Mouse (Mus musculus) adrenal gland, postnatal 14 days (tissue): ENCODE data around the gene Fgd6. TPM values are rescaled to one million over a fixed set of nuclear protein-coding genes. Genes with fewer than 3 reads are reported as not detected.
A peak's percentile ranks its signal among the peaks of the same experiment; 100 is the strongest.

Source experiments
- DNase-seq: peaks from one replicate; pipeline ENCODE4 v3.0.0; 2021; ENCODE audit warnings: mixed read lengths
- total RNA-seq: library from RNA; stranded (reverse); gene quantifications from 2 replicates; pipeline ENCODE4 v1.2.3, GENCODE M21; 2021

The Fgd6 gene
- total RNA-seq, 1 experiment from 2014 or later: 9.2 TPM

DNA sequence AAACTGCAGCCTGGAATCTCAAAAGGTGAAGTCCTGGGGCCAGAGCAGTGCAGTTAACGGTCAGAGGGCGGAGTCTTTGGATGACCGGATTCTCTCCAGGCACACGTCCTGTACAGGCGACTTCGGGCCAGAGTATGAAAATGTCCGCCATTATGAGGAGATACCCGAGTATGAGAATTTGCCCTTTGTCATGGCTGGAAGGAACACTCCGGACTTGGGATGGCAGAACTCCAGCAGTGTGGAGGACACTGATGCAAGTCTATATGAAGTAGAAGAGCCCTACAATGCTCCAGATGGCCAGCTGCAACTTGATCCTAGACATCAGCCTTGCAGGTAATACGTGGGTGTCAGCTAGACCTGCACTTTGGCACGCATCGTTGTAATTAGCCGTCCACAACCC is 9.5 kb downstream of the Fgd6 start:
- DNase-seq: no peak

- no peak for DNase-seq
These were observed 11.2 kb downstream of the Fgd6 start for GRCm38 (mm10) chr10:94047024-94047423.

GRCm38 (mm10) chr10:94047845-94048559 is 12.2 kb downstream of the Fgd6 start:
- DNase-seq: no peak

GRCm38 (mm10) chr10:94049121-94049520 is 13.3 kb downstream of the Fgd6 start:
- DNase-seq: no peak

GRCm38 (mm10) chr10:94050736-94051135 is 14.9 kb downstream of the Fgd6 start:
- no peak for DNase-seq

DNA sequence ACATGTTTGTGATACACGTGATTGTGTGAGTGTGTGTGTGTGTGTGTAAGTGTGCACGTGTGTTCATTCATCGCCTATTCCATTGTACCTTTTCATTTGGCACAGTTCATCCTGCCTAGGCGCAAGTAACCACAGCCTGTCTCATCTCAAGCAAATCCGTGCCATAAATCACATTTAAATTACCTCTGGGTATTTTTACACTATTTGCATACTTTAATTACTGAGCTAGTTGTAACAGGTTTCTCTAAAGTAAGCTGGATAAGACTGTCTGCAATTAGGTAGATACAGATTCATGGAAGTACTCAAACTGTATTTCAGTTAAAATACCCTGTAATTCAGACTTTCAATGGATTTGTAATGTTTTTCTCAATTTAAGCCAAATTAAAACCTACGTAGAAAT is 20.7 kb downstream of the Fgd6 start:
- no peak for DNase-seq

DNA sequence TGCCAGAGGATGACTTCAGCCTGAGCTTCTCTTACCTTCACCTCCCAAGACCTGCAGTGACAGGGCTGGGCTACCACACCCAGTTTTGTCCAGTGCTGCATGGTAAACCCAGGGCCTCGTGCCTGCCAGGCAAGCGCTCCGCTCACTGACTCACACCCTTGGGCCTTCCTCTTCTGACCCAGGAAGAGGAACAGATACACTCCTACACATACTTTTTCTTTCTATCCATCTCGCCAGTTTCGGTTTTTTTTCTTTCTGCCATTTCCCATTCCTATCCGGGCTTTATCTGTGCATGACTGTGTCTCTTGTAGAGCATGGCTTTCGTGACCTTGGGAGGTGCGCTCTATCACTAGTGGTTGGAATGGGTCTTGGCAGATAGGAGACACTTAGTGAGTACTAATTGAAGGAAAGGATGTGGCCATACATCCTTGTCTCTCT is 23.8 kb downstream of the Fgd6 start:
- no peak for DNase-seq

DNA sequence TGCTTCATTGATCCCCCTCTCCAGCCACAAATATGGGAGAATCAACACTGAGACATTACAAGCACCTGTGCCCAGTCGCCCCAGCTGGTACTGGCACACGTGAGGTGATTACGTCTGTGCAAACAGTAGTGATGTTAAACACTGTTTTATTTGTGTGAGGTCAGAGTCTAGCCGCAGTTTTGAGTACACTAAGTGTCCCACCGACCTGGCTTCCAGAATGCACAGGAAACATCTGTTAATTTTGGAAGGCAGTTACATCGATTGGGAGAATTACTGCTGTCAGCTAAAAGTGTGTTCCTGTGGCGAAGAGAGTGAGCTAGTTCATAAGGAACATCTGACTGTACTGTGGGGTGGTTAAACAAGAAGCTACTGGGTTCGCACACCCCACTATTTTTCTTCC is 24.4 kb downstream of the Fgd6 start:
- DNase-seq: no peak

- DNase-seq: no peak
These were observed 26.6 kb downstream of the Fgd6 start for GRCm38 (mm10) chr10:94062357-94062756.

GRCm38 (mm10) chr10:94066896-94067295 is 31.1 kb downstream of the Fgd6 start:
- DNase-seq: no peak

DNA sequence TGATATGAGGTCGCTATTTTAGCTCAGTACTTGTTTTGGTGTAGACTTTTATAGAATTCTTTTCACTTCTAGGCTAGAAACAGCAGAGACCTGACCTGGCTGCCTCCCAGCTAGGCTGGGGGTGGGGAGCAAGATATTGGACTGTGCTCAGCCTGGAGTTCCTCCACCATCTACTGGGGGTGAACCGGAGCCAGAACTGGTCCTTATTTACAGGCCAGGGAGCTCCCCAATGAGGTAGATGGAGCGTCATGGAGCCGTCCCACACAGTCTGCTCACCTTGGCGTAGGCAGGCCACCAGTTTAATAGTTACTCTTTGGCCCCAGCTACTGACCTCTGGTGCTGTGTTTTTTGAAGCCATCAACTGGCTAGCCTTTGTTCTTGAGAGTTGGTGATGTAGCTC is 32.9 kb downstream of the Fgd6 start:
- DNase-seq: peak; percentile 20

DNA sequence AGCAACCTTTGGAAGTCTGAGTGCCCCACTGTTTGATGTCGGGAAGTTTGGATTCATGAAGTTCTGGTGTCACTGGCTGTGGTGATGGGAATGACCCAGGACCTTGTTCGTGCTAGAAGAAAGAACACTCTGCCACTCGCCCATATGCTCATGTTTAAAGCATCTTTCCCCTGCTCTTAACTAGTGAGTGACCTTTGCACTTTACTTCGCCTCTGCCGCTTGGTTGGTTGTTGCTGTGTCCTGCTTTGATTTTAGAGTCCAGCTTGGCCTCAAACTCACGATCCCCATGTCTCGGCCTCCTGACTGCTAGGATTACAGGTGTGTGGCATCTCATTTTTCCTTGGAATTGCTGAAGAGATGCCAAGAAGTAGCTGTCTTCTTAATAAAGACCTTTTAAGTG is 35.8 kb downstream of the Fgd6 start:
- no peak for DNase-seq

- DNase-seq: peak; percentile 41
These were observed 36.6 kb downstream of the Fgd6 start for GRCm38 (mm10) chr10:94072261-94072915.

DNA sequence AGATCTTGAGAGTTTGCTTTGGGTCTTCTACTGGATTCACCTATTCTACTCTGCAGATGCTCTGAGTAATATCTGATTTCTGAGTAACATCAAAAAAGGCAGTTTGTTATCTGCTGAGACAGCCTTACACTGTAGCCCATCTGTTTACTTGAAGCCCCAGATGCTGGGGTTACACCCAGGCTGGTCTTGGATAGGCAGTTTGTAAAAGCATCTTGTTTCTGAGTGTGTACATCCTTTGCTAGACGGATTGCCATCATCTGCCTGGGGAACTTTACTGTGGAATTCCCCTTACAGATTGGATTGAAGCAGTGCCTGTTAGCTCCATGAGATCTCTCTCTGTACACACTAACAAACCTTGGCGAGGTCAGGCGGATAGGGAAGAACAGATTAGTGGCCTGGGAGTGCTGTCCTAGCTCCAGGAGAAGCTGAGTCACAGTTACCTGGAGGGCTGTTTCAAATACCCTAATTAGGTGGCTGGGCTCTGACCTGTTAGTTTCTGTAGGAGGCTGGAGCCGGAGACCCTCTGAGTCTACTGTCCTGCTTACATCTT is 37.2 kb downstream of the Fgd6 start:
- DNase-seq: no peak

- DNase-seq: no peak
These were observed 41.4 kb downstream of the Fgd6 start for GRCm38 (mm10) chr10:94076966-94077825.

DNA sequence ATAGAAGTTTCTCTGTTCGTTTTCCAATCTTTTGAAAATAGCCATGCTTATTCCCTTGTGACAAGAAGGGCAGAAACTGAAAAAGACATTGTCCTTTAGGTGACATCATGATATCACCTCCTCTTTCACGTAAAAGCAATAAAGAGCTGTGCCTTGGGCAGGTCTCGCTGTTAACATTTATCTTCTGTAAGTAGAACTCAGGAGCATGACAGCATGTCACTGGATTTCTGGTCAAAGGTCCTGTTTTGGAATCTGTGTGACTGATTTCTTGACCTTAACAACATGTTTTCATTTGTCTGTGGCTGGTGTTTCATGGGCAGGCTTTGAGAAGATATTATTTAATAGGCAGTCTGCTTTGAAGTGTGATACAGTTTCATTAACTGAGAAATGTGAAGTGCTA is 44.9 kb downstream of the Fgd6 start:
- no peak for DNase-seq

DNA sequence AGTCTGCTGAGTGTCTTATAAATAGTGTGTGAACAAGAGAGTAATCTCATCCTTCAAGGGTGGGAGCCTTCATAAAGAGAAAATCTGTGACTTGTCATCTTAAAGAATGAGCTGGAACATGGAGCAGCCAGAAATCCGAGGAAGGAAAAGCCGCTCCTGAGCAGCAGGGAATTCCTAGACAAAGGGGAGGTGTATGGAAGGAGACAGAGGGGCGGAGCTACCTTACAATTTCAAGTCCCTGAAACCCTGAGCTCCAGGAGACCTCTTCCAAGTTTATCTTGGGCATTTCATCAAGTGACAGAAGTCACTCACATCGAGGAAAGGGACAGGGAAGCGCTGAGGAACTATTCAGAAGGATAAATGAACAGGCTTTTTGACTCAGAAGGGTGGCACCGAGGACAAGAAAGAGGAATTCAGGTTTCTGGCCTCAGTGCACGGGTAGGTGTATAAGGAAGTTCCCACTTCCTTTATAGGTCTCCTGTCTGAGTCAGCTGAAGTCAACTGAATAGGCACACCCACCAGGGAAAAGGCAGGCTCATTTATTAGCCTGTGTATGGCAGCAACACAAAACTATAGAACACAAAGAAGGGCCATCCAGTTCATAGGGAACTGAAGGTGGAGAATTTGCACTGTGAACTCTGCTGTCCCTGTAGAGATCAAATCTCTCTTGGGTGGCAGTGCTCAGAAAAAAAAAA is 46.4 kb downstream of the Fgd6 start:
- DNase-seq: no peak

DNA sequence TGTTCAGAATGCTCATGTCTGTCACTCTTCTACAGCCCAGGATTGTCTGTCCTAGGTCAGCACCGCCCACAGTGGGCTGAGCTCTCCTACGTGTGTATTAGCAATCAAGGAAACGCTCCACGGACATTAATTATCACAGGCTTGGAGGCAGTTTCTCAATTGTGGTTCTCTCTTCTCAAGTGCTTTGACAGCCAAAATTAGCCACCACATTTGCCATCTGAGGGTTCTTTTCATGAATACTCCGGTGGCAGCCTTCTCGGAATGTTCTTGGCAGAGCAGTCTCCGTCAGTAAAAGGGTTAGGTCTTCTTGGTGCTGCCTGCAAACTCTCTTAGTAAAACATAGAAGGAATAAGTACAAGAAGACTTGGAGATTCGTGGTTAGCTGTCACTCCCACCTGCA is 50.5 kb downstream of the Fgd6 start:
- no peak for DNase-seq

DNA sequence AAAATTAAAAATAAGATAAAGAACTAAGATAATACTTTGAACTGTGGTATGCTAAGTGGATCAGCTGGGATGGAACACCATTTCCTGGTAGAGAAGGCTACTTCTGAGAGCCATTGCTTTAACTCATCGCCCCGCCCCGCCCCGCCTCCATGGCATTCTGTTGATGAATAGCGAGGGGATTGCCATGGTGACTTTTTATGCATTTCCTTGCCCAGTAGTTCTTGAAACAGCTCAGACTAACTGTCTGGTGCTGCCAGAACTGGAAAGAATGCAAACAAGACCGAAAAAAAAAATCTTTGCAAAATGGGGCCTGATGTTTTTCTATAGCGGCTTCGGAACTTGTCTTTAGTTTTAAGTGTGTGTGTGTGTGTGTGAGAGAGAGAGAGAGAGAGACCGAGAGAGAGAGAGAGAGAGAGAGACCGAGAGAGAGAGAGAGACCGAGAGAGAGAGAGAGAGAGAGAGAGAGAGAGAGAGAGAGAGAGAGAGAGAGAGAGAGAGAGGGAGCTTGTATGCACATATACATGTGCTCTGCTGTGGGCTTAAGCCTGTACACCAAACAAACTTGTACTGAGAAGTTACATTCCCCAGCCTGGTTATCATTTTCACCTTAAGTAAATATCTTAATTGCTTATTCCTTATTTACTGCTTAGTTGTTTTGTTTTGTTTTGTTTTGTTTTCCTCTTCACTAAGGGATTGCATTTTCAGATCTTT is 51.7 kb downstream of the Fgd6 start:
- peak; percentile 66 for DNase-seq

GRCm38 (mm10) chr10:94090032-94090431 is 54.2 kb downstream of the Fgd6 start:
- DNase-seq: no peak

DNA sequence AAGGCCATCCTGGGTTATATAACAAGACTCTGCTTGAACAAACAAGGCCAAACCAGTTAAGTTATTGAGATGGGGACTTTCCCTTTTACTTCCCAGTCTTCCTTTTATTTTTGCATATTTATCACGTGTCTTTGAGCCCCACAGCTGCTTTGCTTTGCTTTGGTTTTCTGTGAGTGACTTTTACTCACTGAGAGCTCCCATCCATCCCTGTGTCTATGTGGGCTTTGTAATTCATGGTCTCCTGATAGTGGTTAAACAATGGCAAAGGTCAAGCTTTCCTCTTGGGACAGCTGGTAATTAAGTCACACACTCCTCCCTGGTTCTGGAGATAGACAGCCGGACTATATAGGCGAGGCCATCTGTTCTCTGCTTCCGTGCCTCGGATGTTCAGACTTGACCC is 57.7 kb downstream of the Fgd6 start:
- no peak for DNase-seq
